Mouse (Mus musculus) mammary gland, adult 2 months (tissue): ENCODE measurements around the gene Kng1. TPM values are rescaled to one million over a fixed set of nuclear protein-coding genes. Genes with fewer than 3 reads are reported as not detected.

Source experiments
- polyA plus RNA-seq: library from polyadenylated mRNA; depleted of rRNA; stranded (reverse); fragments of >200 nt; gene quantifications from 2 replicates; pipeline ENCODE4 v1.2.3, GENCODE M21; 2012; ENCODE audit warnings: low replicate concordance; rRNA removed

Gene Kng1
- 1.0 TPM in 1 of 2 replicates, not detected in the other for polyA plus RNA-seq

DNA sequence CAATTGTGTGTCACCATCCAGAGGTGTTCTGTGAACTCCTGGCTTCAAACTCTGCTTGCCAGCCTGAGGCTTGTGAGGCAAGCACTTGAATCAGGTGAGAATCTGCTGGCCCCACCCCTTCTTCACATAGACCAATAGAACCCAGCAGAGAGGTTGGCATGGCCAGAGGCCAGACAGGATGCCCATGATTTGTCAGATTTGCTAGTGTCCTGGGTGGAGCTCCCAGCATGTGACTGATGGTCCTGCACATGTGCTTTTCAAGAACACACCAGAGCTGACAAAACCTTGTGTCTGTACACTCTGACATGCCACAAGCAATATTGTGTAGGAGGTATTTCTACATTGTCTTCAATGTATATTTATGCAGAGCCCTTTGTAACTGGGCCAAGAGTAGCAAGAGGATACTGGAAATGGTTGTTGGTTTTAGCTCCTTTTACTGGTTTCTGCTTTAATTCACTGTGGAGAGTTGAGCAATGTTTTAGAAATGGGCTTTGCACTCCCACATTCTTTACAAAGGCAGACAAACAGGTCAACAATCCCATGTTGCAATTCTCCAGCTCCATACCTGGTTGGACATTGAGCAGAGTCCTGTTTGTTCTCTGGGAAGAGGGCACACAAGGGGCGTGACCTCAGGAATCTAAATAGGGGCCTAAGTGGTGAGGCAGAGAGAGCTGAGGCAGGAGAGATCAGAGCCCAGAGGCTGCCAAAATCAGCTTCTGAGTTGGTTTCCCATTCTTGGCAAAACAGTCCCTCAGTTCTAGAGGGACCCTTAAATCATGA lies at the start of gene Kng1:
Kng1 (plus strand) TSS at position 198 of the 780 bp plus-strand sequence.

GRCm38 (mm10) chr16:23028966-23029600 lies 28.6 kb upstream of the Kng1 start, which contains the start of gene Kng2:
Kng2 (minus strand) TSS chr16:23029482.

GRCm38 (mm10) chr16:23107231-23107942 lies 49.7 kb downstream of the Kng1 start, which contains the start of gene Eif4a2:
Eif4a2 (plus strand) TSS chr16:23107444.

GRCm38 (mm10) chr16:23127673-23128375 lies 70.2 kb downstream of the Kng1 start, which contains the start of gene Rfc4:
Rfc4 (minus strand) TSS chr16:23127737.

Other genes with a start within 250 kb of the Kng1 start
- not detected in 2 replicates for gene Crygs, start 246.3 kb upstream of the Kng1 start, polyA plus RNA-seq
- 8.6 and 17.7 TPM in 2 replicates for gene Tbccd1, start 200.2 kb upstream of the Kng1 start, polyA plus RNA-seq
- gene Dnajb11, start 200.0 kb upstream of the Kng1 start, polyA plus RNA-seq: 10.1 and 18.6 TPM in 2 replicates
- gene Ahsg, start 166.6 kb upstream of the Kng1 start, polyA plus RNA-seq: 0.27 and 41.7 TPM in 2 replicates
- 0.33 and 1.5 TPM in 2 replicates for gene Fetub, start 139.5 kb upstream of the Kng1 start, polyA plus RNA-seq
- 0.96 TPM in 1 of 2 replicates, not detected in the other for gene Hrg, start 106.8 kb upstream of the Kng1 start, polyA plus RNA-seq
- 0.39 and 2.0 TPM in 2 replicates for gene Kng2, start 28.4 kb upstream of the Kng1 start, polyA plus RNA-seq
- 52.6 and 165 TPM in 2 replicates for gene Eif4a2, start 49.6 kb downstream of the Kng1 start, polyA plus RNA-seq
- gene Rfc4, start 69.9 kb downstream of the Kng1 start, polyA plus RNA-seq: 1.6 TPM in 1 of 2 replicates, not detected in the other
- gene Adipoq, start 88.7 kb downstream of the Kng1 start, polyA plus RNA-seq: 970 and 1,963 TPM in 2 replicates
- gene St6gal1, start 166.9 kb downstream of the Kng1 start, polyA plus RNA-seq: 21.3 and 35.6 TPM in 2 replicates